Mouse (Mus musculus): ENCODE results near the gene Man1c1.

DNA sequence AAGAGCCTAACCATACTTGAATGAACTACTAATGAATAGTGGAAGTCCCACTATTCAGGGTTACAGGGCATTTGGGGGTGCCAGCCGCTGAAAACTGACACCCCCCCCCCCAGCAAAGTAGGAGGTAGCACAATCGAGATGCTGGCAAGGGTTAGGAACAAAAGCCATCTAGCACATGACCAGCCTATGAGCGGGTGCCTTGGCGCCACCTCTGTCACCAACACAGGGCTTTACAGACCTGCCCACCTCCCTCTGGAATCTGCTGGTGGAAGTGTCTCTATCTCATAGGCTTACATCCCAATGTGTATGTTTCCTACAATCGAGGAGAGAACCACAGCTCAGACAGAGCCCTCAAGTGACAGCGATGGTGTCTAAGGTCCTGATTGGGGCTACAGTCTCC lies 46.7 kb upstream of the Man1c1 start:
- no peak for TF ChIP-seq CTCF (IDR thresholded peaks at IDR 0.05; ENCODE audit: low read depth)
- no peak for TF ChIP-seq EP300 (IDR thresholded peaks at IDR 0.05; ENCODE audit: low read depth)
